Mouse (Mus musculus) stomach, postnatal 0 days (tissue): ENCODE data around the gene Rin2.

ENCODE experiments used
- CTCF ChIP-seq: IDR thresholded peaks from 2 replicates; pipeline ENCODE4 v1.5.1; 2016; ENCODE audit warnings: antibody characterized with exemption, low read depth, mild to moderate bottlenecking, moderate library complexity
- EP300 ChIP-seq: optimal IDR thresholded peaks from 2 replicates; pipeline ENCODE3; 2016; ENCODE audit warnings: antibody characterized with exemption

DNA sequence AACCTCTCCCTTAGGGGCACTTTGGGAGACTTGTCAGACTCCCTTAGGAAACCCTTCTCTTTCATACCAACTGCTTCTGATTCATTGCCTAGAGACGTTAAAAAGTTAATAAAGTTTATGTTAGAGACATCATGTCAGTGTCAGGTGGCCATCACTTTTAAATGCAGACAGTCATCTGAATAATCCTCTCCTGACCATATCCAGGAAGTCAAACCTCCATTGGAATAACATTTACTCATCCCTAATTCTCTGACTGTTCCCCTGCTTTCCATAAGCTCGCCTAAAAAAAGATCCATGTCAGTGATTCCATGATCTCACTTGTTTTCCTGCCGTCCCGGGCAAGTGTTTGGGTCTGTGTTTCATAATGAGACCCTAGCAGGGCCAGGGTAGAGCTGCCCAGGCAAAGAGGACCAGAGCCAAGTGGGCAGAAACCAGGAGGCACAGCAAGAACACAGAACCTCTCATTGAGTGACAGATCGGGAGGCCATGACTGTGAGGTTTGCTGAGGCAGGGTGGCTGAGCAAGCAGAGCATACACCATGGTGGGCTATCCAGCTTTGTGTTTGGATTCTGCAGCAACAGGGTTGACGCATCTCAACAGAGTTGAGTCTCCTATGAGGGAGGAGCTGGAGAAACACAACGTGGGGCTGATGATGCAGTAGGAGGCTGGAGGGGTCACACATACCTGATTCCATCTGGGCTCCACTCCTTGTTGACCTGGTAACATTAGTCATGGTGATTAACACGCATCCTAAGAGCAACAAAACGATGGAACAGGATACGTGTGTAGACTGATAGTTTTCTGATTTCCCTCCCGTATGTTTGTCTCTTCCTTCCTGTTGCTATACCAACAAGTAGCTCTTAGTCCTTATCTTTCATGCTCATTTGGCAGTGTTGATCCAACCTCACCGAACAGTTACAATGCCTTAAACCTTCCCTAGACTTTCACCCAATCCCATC, 81.1 kb downstream of the Rin2 start:
- no peak for TF ChIP-seq CTCF
- TF ChIP-seq EP300: no peak
